Mouse (Mus musculus) heart, adult 2 months (tissue): ENCODE data around the gene Mogs. TPM values are rescaled to one million over a fixed set of nuclear protein-coding genes. Genes with fewer than 3 reads are reported as not detected.
A peak's percentile ranks its signal among the peaks of the same experiment; 100 is the strongest.

Experiments used
- DNase-seq, 2 experiments: peaks; one replicate each; pipeline ENCODE4 v3.0.0; 2021
- H3K27ac ChIP-seq: fragments of 200-600 bp; 2 replicates; pipeline ENCODE4 v1.8.1; 2022
- H3K27me3 ChIP-seq: fragments of 200-500 bp; 2 replicates; pipeline ENCODE4 v1.6.1; 2012; ENCODE audit warnings: mild to moderate bottlenecking, low read length, inconsistent platforms, mixed read lengths; ENCODE audit not compliant: control insufficient read depth, insufficient read depth
- H3K36me3 ChIP-seq: fragments of 200-500 bp; 2 replicates; pipeline ENCODE4 v1.6.1; 2012; ENCODE audit warnings: low read length, inconsistent platforms; ENCODE audit not compliant: control insufficient read depth, insufficient read depth
- H3K4me1 ChIP-seq: fragments of 200-500 bp; 2 replicates; pipeline ENCODE4 v1.6.1; 2011; ENCODE audit warnings: low read length; ENCODE audit not compliant: control insufficient read depth, insufficient read depth
- H3K4me3 ChIP-seq: fragments of 200-600 bp; 2 replicates; pipeline ENCODE4 v1.8.1; 2022
- H3K79me2 ChIP-seq: fragments of 200-500 bp; replicated peaks from 2 replicates; pipeline ENCODE4 v1.6.1; 2012; ENCODE audit warnings: mild to moderate bottlenecking, inconsistent platforms, low read length, moderate library complexity, mixed read lengths; ENCODE audit not compliant: control insufficient read depth, insufficient read depth
- H3K9ac ChIP-seq: fragments of 200-500 bp; 2 replicates; pipeline ENCODE4 v1.6.1; 2012; ENCODE audit warnings: low read depth, mild to moderate bottlenecking, control low read depth, inconsistent platforms, low read length, mixed read lengths
- CTCF ChIP-seq: fragments of 200-600 bp; IDR thresholded peaks from 2 replicates; pipeline ENCODE4 v1.8.1; 2022; ENCODE audit warnings: antibody characterized with exemption, mild to moderate bottlenecking, moderate library complexity
- EP300 ChIP-seq: fragments of 200-500 bp; IDR thresholded peaks from 2 replicates; pipeline ENCODE4 v1.6.1; 2011; ENCODE audit warnings: low read depth, low read length, control low read depth; ENCODE audit not compliant: insufficient read depth
- POLR2A ChIP-seq: fragments of 200-500 bp; IDR thresholded peaks from 2 replicates; pipeline ENCODE4 v1.6.1; 2011; ENCODE audit warnings: mild to moderate bottlenecking, low read depth, low read length, control low read depth; ENCODE audit not compliant: insufficient read depth
- WGBS: fragments of 180-500 bp; shearing (Covaris S2); methylation state at CpG from one replicate; pipeline ENCODE4 v1.1.7; 2018; 5-methylcytosine and 5-hydroxymethylcytosine counted together
- intact Hi-C: fragments of 180-260 bp; cut with DNase I; formaldehyde crosslinking; loops from one replicate; pipeline ENCODE4 v1.15.1; 2025
- long read RNA-seq: library from polyadenylated mRNA; stranded (forward); transcript quantifications from one replicate; pipeline ENCODE4 v2.0.0, GENCODE M21; 2021
- polyA plus RNA-seq: library from polyadenylated mRNA; depleted of rRNA; stranded (reverse); fragments of >200 nt; gene quantifications from 2 replicates; pipeline ENCODE4 v1.2.3, GENCODE M21; 2012; rRNA removed
- total RNA-seq, 2 experiments: library from RNA; stranded (reverse); gene quantifications; 2 replicates each; pipeline ENCODE4 v1.2.3; 2021

Gene Mogs
- 1 to 10 TPM; 7.2 to 9.9 TPM for total RNA-seq
- polyA plus RNA-seq = 13.9 and 15.8 TPM in 2 replicates
- long read RNA-seq, transcript Mogs-201 (4 exons, 2,780 nt) = major isoform, 26 of 31 reads
- long read RNA-seq, partial matches to known transcripts = 0 of 31 reads
- long read RNA-seq, other reads (novel, unspliced or antisense) = 5 of 31 reads

GRCm38 (mm10) chr6:83115011-83115671, at the start of gene Mogs:
TSS of gene Mogs (plus strand) at chr6:83115496.
- Histone ChIP-seq H3K4me3 (peak within 1 kb of the TSS; percentile 90), H3K9ac (peak within 1 kb of the TSS; percentile 77), H3K79me2 (no peaks in the 10 kb centered on the region), H3K36me3 (no peaks in the 10 kb centered on the region), H3K27me3 (no peaks in the 10 kb centered on the region), H3K4me1 (peaks cover 4% of the 10 kb centered on the region), H3K27ac (peak within 1 kb of the TSS; percentile 80)
- WGBS = under 1% methylated on average over 54 of the region's 58 CpGs
- peak; percentile 96 for DNase-seq
- TF ChIP-seq EP300 (0 out of 2 replicates have a peak, but pooled peaks have one; percentile 70), CTCF (peak; percentile 70), POLR2A (peak; percentile 98)
- intact Hi-C loops = loop anchor here (2.0 kb wide), 1 partner anchor 50 kb away; the partner anchor contains the start of gene Dctn1

- Histone ChIP-seq H3K4me3 (no peak overlapping the region), H3K4me1 (no peaks in the 10 kb centered on the region), H3K27me3 (peaks cover 33% of the 10 kb centered on the region), H3K36me3 (no peaks in the 10 kb centered on the region), H3K79me2 (no peaks in the 10 kb centered on the region), H3K27ac (no peak overlapping the region), H3K9ac (no peak overlapping the region)
- no peak for DNase-seq
- WGBS = 40% methylated on average over 8 of the region's 8 CpGs
- intact Hi-C loops = no loop called here
- TF ChIP-seq CTCF = no peak
- no peak for TF ChIP-seq POLR2A
- no peak for TF ChIP-seq EP300
These were observed 49.3 kb upstream of the Mogs start for GRCm38 (mm10) chr6:83065995-83066394.

GRCm38 (mm10) chr6:83066441-83066840, 48.9 kb upstream of the Mogs start:
- intact Hi-C loops = no loop called here
- TF ChIP-seq POLR2A (no peak), EP300 (no peak), CTCF (no peak)
- DNase-seq = no peak
- Histone ChIP-seq H3K4me3 (no peak overlapping the region), H3K4me1 (no peaks in the 10 kb centered on the region), H3K27me3 (peaks cover 38% of the 10 kb centered on the region), H3K27ac (no peak overlapping the region), H3K36me3 (no peaks in the 10 kb centered on the region), H3K9ac (no peak overlapping the region), H3K79me2 (no peaks in the 10 kb centered on the region)
- WGBS = 32% methylated on average over 6 of the region's 6 CpGs

GRCm38 (mm10) chr6:83068221-83068620, 47.1 kb upstream of the Mogs start:
- intact Hi-C loops = no loop called here
- Histone ChIP-seq H3K4me3 (no peak overlapping the region), H3K9ac (no peak overlapping the region), H3K27ac (no peak overlapping the region), H3K36me3 (no peaks in the 10 kb centered on the region), H3K79me2 (no peaks in the 10 kb centered on the region), H3K27me3 (peaks cover 45% of the 10 kb centered on the region), H3K4me1 (no peaks in the 10 kb centered on the region)
- DNase-seq = no peak
- no peak for TF ChIP-seq CTCF
- WGBS = 27% methylated on average over 8 of the region's 8 CpGs

GRCm38 (mm10) chr6:83068706-83069487, 46.4 kb upstream of the Mogs start:
- DNase-seq = no peak
- Histone ChIP-seq H3K4me3 (peak overlapping the region; percentile 14; the same call in 1 of the 2 replicates), H3K79me2 (no peaks in the 10 kb centered on the region), H3K27me3 (peaks cover 45% of the 10 kb centered on the region), H3K4me1 (no peaks in the 10 kb centered on the region), H3K36me3 (no peaks in the 10 kb centered on the region), H3K27ac (no peak overlapping the region), H3K9ac (peak overlapping the region; percentile 36; the same call in 1 of the 2 replicates)
- TF ChIP-seq EP300 (no peak), POLR2A (no peak), CTCF (no peak)
- 3% methylated on average over 80 of the region's 81 CpGs for WGBS
- intact Hi-C loops = no loop called here
